Mouse (Mus musculus) heart, embryonic 14.5 days (tissue): Measurements from ENCODE around the gene Gast. TPM values are rescaled to one million over a fixed set of nuclear protein-coding genes. Genes with fewer than 3 reads are reported as not detected.
"Not testable (repeated sequence)": the region's sequence is repeated elsewhere in the genome, so short reads cannot be mapped to it uniquely, and the experiment has no call there.

Source experiments
- ATAC-seq: fragments of 200-750 bp; cut with Nextera tagmentation; 2 replicates; pipeline ENCODE4 v1.8.0; 2017; ENCODE audit warnings: low read depth, moderate TSS enrichment; ENCODE audit not compliant: insufficient number of reproducible peaks, insufficient read depth, low FRiP score
- H3K27ac ChIP-seq, 2 experiments: fragments of 200-500 bp in 1 of 2; fragments of 300-500 bp in 1 of 2; sonication (generic) in 1 of 2; replicated peaks in 1 of 2; 2 replicates each; pipeline ENCODE4 v1.5.1; 2012 to 2014; ENCODE audit warnings: low read depth in 2 of 2, low read length in 2 of 2, control low read depth in 1 of 2, mild to moderate bottlenecking in 1 of 2, mixed read lengths in 1 of 2; ENCODE audit not compliant: control insufficient read depth in 1 of 2, insufficient read depth in 1 of 2
- H3K27me3 ChIP-seq: fragments of 300-500 bp; sonication (generic); 2 replicates; pipeline ENCODE4 v1.6.1; 2014; ENCODE audit warnings: mild to moderate bottlenecking, low read length, control low read depth; ENCODE audit not compliant: control insufficient read depth, insufficient read depth
- H3K36me3 ChIP-seq: fragments of 300-500 bp; sonication (generic); 2 replicates; pipeline ENCODE4 v1.6.1; 2014; ENCODE audit warnings: mild to moderate bottlenecking, control low read depth, low read length, mixed read lengths; ENCODE audit not compliant: control insufficient read depth, insufficient read depth
- H3K4me1 ChIP-seq, 2 experiments: fragments of 200-500 bp in 1 of 2; fragments of 300-500 bp in 1 of 2; sonication (generic) in 1 of 2; 2 replicates each; pipeline ENCODE4 v1.6.1; 2012 to 2014; ENCODE audit warnings: low read length in 2 of 2, control low read depth in 1 of 2, mixed read lengths in 1 of 2; ENCODE audit not compliant: control insufficient read depth in 2 of 2, insufficient read depth in 2 of 2
- H3K4me2 ChIP-seq: fragments of 300-500 bp; sonication (generic); 2 replicates; pipeline ENCODE4 v1.6.1; 2014; ENCODE audit warnings: mild to moderate bottlenecking, low read length
- H3K4me3 ChIP-seq, 2 experiments: fragments of 200-500 bp in 1 of 2; fragments of 300-500 bp in 1 of 2; sonication (generic) in 1 of 2; 2 replicates each; pipeline ENCODE4 v1.5.1; 2012 to 2014; ENCODE audit warnings: low read length in 2 of 2, mild to moderate bottlenecking in 2 of 2, control low read depth in 1 of 2, low read depth in 1 of 2, moderate library complexity in 1 of 2; ENCODE audit not compliant: control insufficient read depth in 1 of 2, insufficient read depth in 1 of 2
- H3K9ac ChIP-seq: fragments of 300-500 bp; sonication (generic); 2 replicates; pipeline ENCODE4 v1.6.1; 2014; ENCODE audit warnings: mild to moderate bottlenecking, low read length
- H3K9me3 ChIP-seq: fragments of 300-500 bp; sonication (generic); 2 replicates; pipeline ENCODE4 v1.6.1; 2016; ENCODE audit warnings: low read length, control low read depth; ENCODE audit not compliant: control insufficient read depth
- WGBS: fragments of 180-500 bp; shearing (Covaris S2); extraction: QIAGEN DNeasy Blood & Tissue Kit; methylation state at CpG from one replicate; pipeline ENCODE4 v1.1.7; 2014; 5-methylcytosine and 5-hydroxymethylcytosine counted together
- polyA plus RNA-seq: library from polyadenylated mRNA; unstranded; fragments of >200 nt; fragmentation: Nextera tagmentation; extraction: Ambion mirVana; gene quantifications from 2 replicates; pipeline ENCODE4 v1.2.1, GENCODE M21; 2014

Gast gene
- polyA plus RNA-seq, 1 experiment from 2014 or later, result not detected

GRCm38 (mm10) chr11:100355972-100356818, 22.0 kb downstream of the Gast start, which contains the start of gene Hap1:
Hap1 (minus strand) TSS chr11:100356128.
- Histone ChIP-seq H3K27ac (no peak within 1 kb of the TSS), H3K9me3 (no peaks in the 10 kb centered on the region), H3K4me3 (peak within 1 kb of the TSS; percentile 69 to 71), H3K9ac (peak within 1 kb of the TSS; percentile 76), H3K4me2 (peak within 1 kb of the TSS; percentile 100), H3K27me3 (peaks cover 58% of the 10 kb centered on the region), H3K36me3 (no peaks in the 10 kb centered on the region), H3K4me1 (peaks cover 3 to 6% of the 10 kb centered on the region in 2 experiments; a peak in 1 of 4 replicates)
- ATAC-seq, result peak; percentile 50; the same call in 1 of the 2 replicates
- 2% methylated on average over 49 of the region's 49 CpGs for WGBS

- H3K4me3 ChIP-seq, result peak overlapping the region; percentile 69 to 71
- no peaks in the 10 kb centered on the region for H3K9me3 ChIP-seq
- H3K4me2 ChIP-seq, result peak overlapping the region; percentile 100
- H3K4me1 ChIP-seq, result peaks cover 3 to 5% of the 10 kb centered on the region in 2 experiments; a peak in 1 of 4 replicates
- 23% methylated on average over 9 of the region's 9 CpGs for WGBS
- H3K9ac ChIP-seq, result peak overlapping the region; percentile 76
- ATAC-seq, result no peak
- peaks cover 58% of the 10 kb centered on the region for H3K27me3 ChIP-seq
- H3K27ac ChIP-seq, result no peak overlapping the region
- H3K36me3 ChIP-seq, result no peaks in the 10 kb centered on the region
Measured at GRCm38 (mm10) chr11:100356819-100357211, 22.6 kb downstream of the Gast start.

GRCm38 (mm10) chr11:100357408-100357807, 23.2 kb downstream of the Gast start:
- H3K4me2 ChIP-seq, result no peak overlapping the region
- no peak overlapping the region for H3K27ac ChIP-seq
- no peak for ATAC-seq
- no peaks in the 10 kb centered on the region for H3K9me3 ChIP-seq
- peaks cover 58% of the 10 kb centered on the region for H3K27me3 ChIP-seq
- peaks cover 0 to 3% of the 10 kb centered on the region in 2 experiments; a peak in 1 of 4 replicates for H3K4me1 ChIP-seq
- no peaks in the 10 kb centered on the region for H3K36me3 ChIP-seq
- H3K4me3 ChIP-seq, result no peak overlapping the region
- H3K9ac ChIP-seq, result no peak overlapping the region
- WGBS, result 57% methylated on average over 5 of the region's 5 CpGs

DNA sequence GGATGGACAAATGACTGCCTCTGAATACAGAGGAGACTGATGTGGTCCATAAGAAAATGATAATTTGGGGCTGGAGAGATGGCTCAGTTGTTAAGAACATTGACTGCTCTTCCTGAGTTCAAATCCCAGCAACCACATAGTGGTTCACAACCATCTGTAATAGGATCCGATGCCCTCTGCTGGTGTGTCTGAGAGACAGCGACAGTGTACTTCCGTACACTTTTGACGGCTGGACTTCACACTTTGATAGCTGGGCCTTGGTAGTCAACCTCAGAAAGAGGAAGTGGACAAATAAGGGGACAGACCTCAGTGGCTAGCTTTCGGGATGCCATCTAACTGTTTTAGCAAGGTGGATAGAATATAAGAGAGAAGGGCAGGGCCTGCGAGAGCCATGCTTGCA, 26.0 kb downstream of the Gast start:
- peaks cover 34% of the 10 kb centered on the region for H3K27me3 ChIP-seq
- H3K36me3 ChIP-seq, result no peaks in the 10 kb centered on the region
- 74% methylated on average over 6 of the region's 6 CpGs for WGBS
- no peak for ATAC-seq
- H3K9ac ChIP-seq, result no peak overlapping the region
- peaks cover 0 to 3% of the 10 kb centered on the region in 2 experiments; a peak in 1 of 4 replicates for H3K4me1 ChIP-seq
- H3K4me2 ChIP-seq, result no peak overlapping the region
- H3K9me3 ChIP-seq, result no peaks in the 10 kb centered on the region
- no peak overlapping the region for H3K27ac ChIP-seq
- H3K4me3 ChIP-seq, result no peak overlapping the region

- peaks cover 28% of the 10 kb centered on the region for H3K27me3 ChIP-seq
- H3K9ac ChIP-seq, H3K36me3 ChIP-seq, H3K4me3 ChIP-seq, H3K9me3 ChIP-seq, ATAC-seq, H3K4me1 ChIP-seq, H3K27ac ChIP-seq, H3K4me2 ChIP-seq: not testable (repeated sequence)
- WGBS, result no CpG with 5 or more reads among the region's 13 CpGs
Measured at GRCm38 (mm10) chr11:100361059-100361458, 26.9 kb downstream of the Gast start.

DNA sequence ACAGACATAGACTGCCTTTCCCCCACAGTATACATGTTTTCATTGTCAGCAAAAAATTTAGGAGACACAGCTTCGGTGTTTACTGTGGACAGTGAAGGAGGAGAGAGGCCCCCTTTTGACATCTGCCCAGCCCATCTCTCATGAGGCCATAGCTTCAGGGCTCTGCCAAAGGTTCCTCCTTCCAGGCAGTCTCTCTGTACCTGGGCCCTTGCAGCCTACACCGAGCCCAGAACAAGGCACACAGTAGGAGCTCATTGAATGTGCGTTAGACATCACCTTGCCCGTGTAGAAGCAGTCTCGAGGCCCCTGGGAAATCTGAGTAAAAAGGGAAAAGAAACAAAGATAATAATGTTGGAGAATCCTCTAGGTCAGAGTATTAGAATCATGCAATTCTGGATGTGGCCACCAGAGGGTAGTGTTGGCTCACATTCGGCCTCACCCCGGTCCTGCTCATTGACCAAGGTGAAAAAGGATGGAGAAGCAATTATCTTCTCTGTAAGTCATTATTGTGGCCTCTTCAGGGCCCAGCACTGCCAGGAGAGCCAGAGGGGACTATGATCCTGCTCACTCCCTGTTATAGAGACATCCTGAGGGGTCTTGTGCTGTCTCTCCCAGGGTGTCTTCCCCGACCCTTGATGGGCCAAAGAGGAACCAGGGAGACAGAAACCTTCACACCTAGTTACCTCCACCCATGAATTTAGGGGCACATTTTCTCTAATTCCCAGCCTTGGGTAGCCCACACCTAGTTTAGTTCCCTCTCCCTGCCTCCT, 28.2 kb downstream of the Gast start:
- no peak overlapping the region for H3K4me2 ChIP-seq
- H3K4me1 ChIP-seq, result no peaks in the 10 kb centered on the region; a peak in 1 of 4 replicates
- H3K36me3 ChIP-seq, result no peaks in the 10 kb centered on the region
- ATAC-seq, result 0 out of 2 replicates have a peak, but pooled peaks have one; percentile 16
- 14% methylated on average over 8 of the region's 8 CpGs for WGBS
- peaks cover 17% of the 10 kb centered on the region for H3K27me3 ChIP-seq
- no peaks in the 10 kb centered on the region for H3K9me3 ChIP-seq
- no peak overlapping the region for H3K4me3 ChIP-seq
- no peak overlapping the region for H3K27ac ChIP-seq
- no peak overlapping the region for H3K9ac ChIP-seq

- H3K9me3 ChIP-seq, result no peaks in the 10 kb centered on the region
- WGBS, result 16% methylated on average over 12 of the region's 12 CpGs
- 0 out of 2 replicates have a peak, but pooled peaks cover 2% of the 10 kb centered on the region for H3K36me3 ChIP-seq
- H3K9ac ChIP-seq, result no peak overlapping the region
- ATAC-seq, result no peak
- no peak overlapping the region for H3K4me2 ChIP-seq
- H3K4me1 ChIP-seq, result no peaks in the 10 kb centered on the region; a peak in 1 of 4 replicates
- H3K27ac ChIP-seq, result no peak overlapping the region
- no peak overlapping the region for H3K4me3 ChIP-seq
- H3K27me3 ChIP-seq, result peaks cover 14% of the 10 kb centered on the region
Measured at GRCm38 (mm10) chr11:100362979-100363562, 28.9 kb downstream of the Gast start.
